Mouse (Mus musculus): ENCODE data around the gene Tacr3. TPM values are rescaled to one million over a fixed set of nuclear protein-coding genes. Genes with fewer than 3 reads are reported as not detected.

The Tacr3 gene
- polyA plus RNA-seq, 1 experiment from 2014 or later, result 0.59 TPM

GRCm38 (mm10) chr3:134935461-134935860 is 106.7 kb downstream of the Tacr3 start:
- no peak for ATAC-seq (replicated peaks; ENCODE audit: insufficient number of reproducible peaks, low FRiP score, low TSS enrichment, low read depth)
- no peaks in the 10 kb centered on the region for H3K9me3 ChIP-seq (replicated peaks; ENCODE audit: control insufficient read depth, low read length)
- no peaks in the 10 kb centered on the region for H3K4me1 ChIP-seq (ENCODE audit: control insufficient read depth, insufficient read depth, low read length)
- no peaks in the 10 kb centered on the region for H3K27me3 ChIP-seq (ENCODE audit: control insufficient read depth, insufficient read depth, low read length)
- H3K4me3 ChIP-seq (ENCODE audit: low read depth, low read length), result no peak overlapping the region
- 78% methylated on average over 4 of the region's 4 CpGs for WGBS
- H3K36me3 ChIP-seq (replicated peaks; ENCODE audit: control insufficient read depth, insufficient read depth, low read depth, low read length), result no peaks in the 10 kb centered on the region
- no peak for DNase-seq (ENCODE audit: low spot score)
- no peak overlapping the region for H3K27ac ChIP-seq (replicated peaks; ENCODE audit: low read depth, low read length)
- no peak overlapping the region for H3K4me2 ChIP-seq (ENCODE audit: low read depth, low read length)
- H3K9ac ChIP-seq (replicated peaks; ENCODE audit: low read length), result no peak overlapping the region

GRCm38 (mm10) chr3:134963461-134963860 is 134.7 kb downstream of the Tacr3 start:
- no peak overlapping the region for H3K27ac ChIP-seq (replicated peaks; ENCODE audit: low read depth, low read length)
- H3K9me3 ChIP-seq (replicated peaks; ENCODE audit: control insufficient read depth, low read length), result no peaks in the 10 kb centered on the region
- no peak overlapping the region for H3K9ac ChIP-seq (replicated peaks; ENCODE audit: low read length)
- DNase-seq (ENCODE audit: low spot score), result no peak
- no peaks in the 10 kb centered on the region for H3K27me3 ChIP-seq (ENCODE audit: control insufficient read depth, insufficient read depth, low read length)
- no peak overlapping the region for H3K4me2 ChIP-seq (ENCODE audit: low read depth, low read length)
- H3K4me1 ChIP-seq (ENCODE audit: control insufficient read depth, insufficient read depth, low read length), result no peaks in the 10 kb centered on the region
- H3K4me3 ChIP-seq (ENCODE audit: low read depth, low read length), result no peak overlapping the region
- H3K36me3 ChIP-seq (replicated peaks; ENCODE audit: control insufficient read depth, insufficient read depth, low read depth, low read length), result no peaks in the 10 kb centered on the region
- 84% methylated on average over 6 of the region's 6 CpGs for WGBS
- no peak for ATAC-seq (replicated peaks; ENCODE audit: insufficient number of reproducible peaks, low FRiP score, low TSS enrichment, low read depth)

GRCm38 (mm10) chr3:134978902-134979301 is 150.1 kb downstream of the Tacr3 start:
- H3K36me3 ChIP-seq (replicated peaks; ENCODE audit: control insufficient read depth, insufficient read depth, low read depth, low read length), result no peaks in the 10 kb centered on the region
- no peaks in the 10 kb centered on the region for H3K4me1 ChIP-seq (ENCODE audit: control insufficient read depth, insufficient read depth, low read length)
- no peak overlapping the region for H3K27ac ChIP-seq (replicated peaks; ENCODE audit: low read depth, low read length)
- H3K9ac ChIP-seq (replicated peaks; ENCODE audit: low read length), result no peak overlapping the region
- WGBS, result 45% methylated on average over 3 of the region's 3 CpGs
- ATAC-seq (replicated peaks; ENCODE audit: insufficient number of reproducible peaks, low FRiP score, low TSS enrichment, low read depth), result no peak
- no peaks in the 10 kb centered on the region for H3K9me3 ChIP-seq (replicated peaks; ENCODE audit: control insufficient read depth, low read length)
- H3K4me3 ChIP-seq (ENCODE audit: low read depth, low read length), result no peak overlapping the region
- H3K27me3 ChIP-seq (ENCODE audit: control insufficient read depth, insufficient read depth, low read length), result no peaks in the 10 kb centered on the region
- H3K4me2 ChIP-seq (ENCODE audit: low read depth, low read length), result no peak overlapping the region
- no peak for DNase-seq (ENCODE audit: low spot score)

GRCm38 (mm10) chr3:134980140-134980539 is 151.3 kb downstream of the Tacr3 start:
- Histone ChIP-seq H3K27ac (replicated peaks; ENCODE audit: low read depth, low read length) (no peak overlapping the region), H3K4me1 (ENCODE audit: control insufficient read depth, insufficient read depth, low read length) (no peaks in the 10 kb centered on the region), H3K4me2 (ENCODE audit: low read depth, low read length) (no peak overlapping the region), H3K9ac (replicated peaks; ENCODE audit: low read length) (no peak overlapping the region), H3K9me3 (replicated peaks; ENCODE audit: control insufficient read depth, low read length) (no peaks in the 10 kb centered on the region), H3K27me3 (ENCODE audit: control insufficient read depth, insufficient read depth, low read length) (no peaks in the 10 kb centered on the region), H3K36me3 (replicated peaks; ENCODE audit: control insufficient read depth, insufficient read depth, low read depth, low read length) (no peaks in the 10 kb centered on the region), H3K4me3 (ENCODE audit: low read depth, low read length) (no peak overlapping the region)
- DNase-seq (ENCODE audit: low spot score) (no peak), ATAC-seq (replicated peaks; ENCODE audit: insufficient number of reproducible peaks, low FRiP score, low TSS enrichment, low read depth) (no peak)
- WGBS, result 74% methylated on average over 3 of the region's 3 CpGs
